Mouse (Mus musculus) bone marrow macrophage, adult 2 months (primary cell): Measurements from ENCODE around the gene Rpl37.

Experiments
- CTCF ChIP-seq: IDR thresholded peaks from 2 replicates; pipeline ENCODE4 v1.5.1; 2012; ENCODE audit warnings: low read depth, mild to moderate bottlenecking, low read length, moderate library complexity
- POLR2A ChIP-seq: IDR thresholded peaks from 2 replicates; pipeline ENCODE4 v1.6.1; 2012; ENCODE audit warnings: mild to moderate bottlenecking, low read depth, low read length, borderline replicate concordance

- TF ChIP-seq POLR2A (no peak), CTCF (no peak)
Observed at GRCm38 (mm10) chr15:5121535-5122313, 5.3 kb downstream of the Rpl37 start.
